Mouse (Mus musculus): Measurements from ENCODE around the gene Bbc3. TPM values are rescaled to one million over a fixed set of nuclear protein-coding genes. Genes with fewer than 3 reads are reported as not detected.
A peak's percentile ranks its signal among the peaks of the same experiment; 100 is the strongest.
"Not testable (repeated sequence)": the region's sequence is repeated elsewhere in the genome, so short reads cannot be mapped to it uniquely, and the experiment has no call there.

The Bbc3 gene
- 17.3 and 18.9 TPM in 2 replicates for polyA plus RNA-seq (2016; fragmentation: Nextera tagmentation; extraction: Ambion mirVana)

DNA sequence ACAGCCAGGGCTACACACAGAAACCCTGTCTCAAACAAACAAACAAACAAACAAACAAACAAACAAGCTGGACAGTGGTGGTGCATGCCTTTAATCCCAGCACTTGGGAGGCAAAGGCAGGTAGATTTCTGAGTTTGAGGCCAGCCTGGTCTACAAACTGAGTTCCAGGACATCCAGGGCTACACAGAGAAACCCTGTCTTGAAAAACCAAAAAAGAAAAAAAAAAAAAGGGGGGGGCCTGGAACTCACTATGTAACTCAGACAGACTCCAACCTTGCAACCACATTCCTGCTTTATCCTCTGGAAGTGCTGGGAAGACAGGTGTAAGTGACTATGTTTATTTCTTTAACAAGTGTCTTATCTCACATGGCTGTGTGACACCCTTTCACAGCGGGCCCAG lies at the start of gene Bbc3:
Gene Bbc3 (plus strand): TSS at position 301 of the 400 bp plus-strand sequence.
- peak within 1 kb of the TSS; percentile 61 for H3K27ac ChIP-seq (replicated peaks)
- H3K27me3 ChIP-seq = peaks cover 36% of the 10 kb centered on the region
- H3K4me1 ChIP-seq = peaks cover 43% of the 10 kb centered on the region
- not testable (repeated sequence) for H3K36me3 ChIP-seq; ATAC-seq (ENCODE audit: low FRiP score, low read depth); H3K9me3 ChIP-seq
- H3K4me3 ChIP-seq = peak within 1 kb of the TSS; percentile 71
- peak within 1 kb of the TSS; percentile 96 for H3K4me2 ChIP-seq (replicated peaks)
- WGBS = 69% methylated on average over 1 of the region's 1 CpGs
- peak within 1 kb of the TSS; percentile 61 for H3K9ac ChIP-seq (replicated peaks)

DNA sequence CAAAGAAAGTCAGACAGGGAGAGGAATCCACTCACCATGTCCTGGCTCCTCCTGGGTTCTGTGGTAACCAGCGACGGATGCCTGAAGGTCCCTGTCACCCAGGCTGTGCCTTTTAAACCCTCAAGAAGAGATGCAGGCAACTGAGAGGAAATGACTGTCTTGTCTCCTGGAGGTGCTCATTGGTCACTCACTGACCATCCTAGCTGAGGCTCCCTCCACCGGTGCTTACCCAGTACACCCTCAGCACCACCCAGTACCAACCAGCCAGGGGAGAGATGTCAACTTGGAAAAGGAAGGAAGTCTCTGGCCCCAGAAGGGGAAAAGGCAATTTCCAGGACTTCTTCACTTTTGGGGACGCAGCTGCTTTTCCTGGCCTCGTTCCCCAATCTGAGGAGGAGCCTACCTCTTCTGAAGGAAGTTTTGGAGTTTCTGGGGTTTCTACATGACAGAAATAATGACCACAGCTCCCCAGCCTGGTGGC lies 49.0 kb upstream of the Bbc3 start, which contains the start of gene C5ar1:
Gene C5ar1 (minus strand): TSS at position 431 of the 481 bp plus-strand sequence.
- H3K36me3 ChIP-seq = no peaks in the 10 kb centered on the region
- H3K27ac ChIP-seq (replicated peaks) = no peak within 1 kb of the TSS
- 93% methylated on average over 5 of the region's 5 CpGs for WGBS
- no peak for ATAC-seq (ENCODE audit: low FRiP score, low read depth)
- no peak within 1 kb of the TSS for H3K4me2 ChIP-seq (replicated peaks)
- no peaks in the 10 kb centered on the region for H3K4me1 ChIP-seq
- no peaks in the 10 kb centered on the region for H3K9me3 ChIP-seq
- H3K4me3 ChIP-seq = no peak within 1 kb of the TSS
- H3K27me3 ChIP-seq = no peaks in the 10 kb centered on the region
- H3K9ac ChIP-seq (replicated peaks) = no peak within 1 kb of the TSS

DNA sequence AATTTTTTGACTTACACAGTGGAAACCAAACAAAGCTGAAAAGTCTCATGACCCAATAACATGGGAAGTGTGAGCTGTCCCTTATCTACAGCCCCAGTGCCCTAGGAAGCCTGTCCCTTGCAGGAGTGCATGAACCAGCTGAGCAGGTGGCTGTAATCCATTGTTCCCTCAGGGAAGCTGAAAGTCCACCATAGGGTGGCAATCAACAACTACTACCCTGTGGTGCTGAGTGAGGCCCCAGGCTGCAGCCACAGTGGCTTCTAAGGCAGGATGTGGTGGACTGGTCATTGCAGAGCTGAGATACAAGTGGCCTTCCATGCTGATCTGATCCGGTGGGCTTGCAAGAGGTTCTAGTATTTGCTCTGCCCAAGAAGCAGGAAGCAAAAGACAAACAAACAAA lies 47.1 kb upstream of the Bbc3 start:
- WGBS = 70% methylated on average over 1 of the region's 1 CpGs
- Histone ChIP-seq H3K27ac (replicated peaks) (no peak overlapping the region), H3K27me3 (no peaks in the 10 kb centered on the region), H3K9ac (replicated peaks) (no peak overlapping the region), H3K4me2 (replicated peaks) (no peak overlapping the region), H3K4me1 (no peaks in the 10 kb centered on the region), H3K4me3 (no peak overlapping the region), H3K36me3 (no peaks in the 10 kb centered on the region), H3K9me3 (peaks cover 6% of the 10 kb centered on the region; the same call in 1 of the 2 replicates)
- ATAC-seq (ENCODE audit: low FRiP score, low read depth) = no peak

DNA sequence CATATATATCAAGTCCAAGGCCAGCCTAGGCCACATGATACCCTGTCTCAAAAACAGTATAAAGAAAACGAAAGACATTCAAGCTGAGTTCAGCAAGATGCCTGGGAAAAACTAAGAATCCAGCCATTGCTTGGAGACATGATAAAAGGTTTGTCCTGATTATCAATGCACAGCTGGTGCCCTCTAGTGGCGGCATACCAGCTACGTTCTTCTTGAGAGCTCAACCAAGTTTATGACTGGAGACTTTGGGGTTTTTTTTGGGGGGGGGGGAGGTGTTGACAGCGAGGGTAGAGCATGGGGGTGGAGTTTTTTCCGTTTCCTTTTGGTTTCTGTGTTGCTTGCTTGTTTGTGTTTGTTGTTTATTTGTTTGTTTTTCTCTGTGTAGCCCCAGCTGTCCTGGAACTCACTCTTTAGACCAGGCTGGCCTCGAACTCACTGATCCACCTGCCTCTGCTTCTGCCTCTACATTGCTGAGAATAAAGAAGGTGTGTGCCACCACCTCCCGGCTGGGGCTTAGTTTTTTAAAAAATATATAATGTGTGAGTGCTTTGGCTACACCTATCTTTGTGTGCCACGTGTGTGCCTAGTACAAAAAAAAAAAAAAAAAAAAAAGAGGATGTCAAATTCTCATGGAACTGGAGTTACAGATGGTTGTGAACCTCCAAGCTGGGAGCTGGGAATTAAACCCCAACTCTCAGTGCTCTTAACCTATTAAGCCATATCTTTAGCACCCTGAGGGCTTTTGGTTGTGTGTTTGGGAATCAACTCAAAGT lies 45.0 kb upstream of the Bbc3 start:
- Histone ChIP-seq H3K4me3 (no peak overlapping the region), H3K4me2 (replicated peaks) (no peak overlapping the region), H3K36me3 (no peaks in the 10 kb centered on the region), H3K27me3 (peaks cover under 1% of the 10 kb centered on the region; the same call in 1 of the 2 replicates), H3K27ac (replicated peaks) (no peak overlapping the region), H3K9me3 (peaks cover 6% of the 10 kb centered on the region; the same call in 1 of the 2 replicates), H3K4me1 (no peaks in the 10 kb centered on the region), H3K9ac (replicated peaks) (no peak overlapping the region)
- 29% methylated on average over 8 of the region's 8 CpGs for WGBS
- no peak for ATAC-seq (ENCODE audit: low FRiP score, low read depth)

DNA sequence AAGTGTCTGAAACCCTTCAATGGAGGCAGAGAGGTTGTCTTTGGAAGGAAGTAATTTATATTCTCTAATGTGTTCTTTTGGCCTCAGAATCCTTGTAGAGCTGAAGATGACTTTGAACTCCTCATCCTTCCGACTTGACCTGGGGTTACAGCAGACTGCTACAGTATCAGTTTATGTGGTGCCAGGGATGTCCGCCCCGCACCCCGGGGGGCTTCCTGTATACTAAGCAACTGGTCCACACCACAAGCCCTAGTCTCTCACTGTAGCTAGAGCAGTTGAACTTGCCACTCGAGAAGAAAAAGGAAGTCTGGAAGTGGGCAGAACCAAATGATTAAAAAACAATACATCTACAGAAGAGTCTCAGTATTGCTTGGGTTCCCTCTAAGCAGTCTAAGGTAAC lies 44.4 kb upstream of the Bbc3 start:
- Histone ChIP-seq H3K27me3 (peaks cover 7% of the 10 kb centered on the region), H3K36me3 (no peaks in the 10 kb centered on the region), H3K9ac (replicated peaks) (no peak overlapping the region), H3K4me3 (no peak overlapping the region), H3K27ac (replicated peaks) (no peak overlapping the region), H3K9me3 (peaks cover 6% of the 10 kb centered on the region; the same call in 1 of the 2 replicates), H3K4me2 (replicated peaks) (no peak overlapping the region), H3K4me1 (no peaks in the 10 kb centered on the region)
- WGBS = 83% methylated on average over 5 of the region's 5 CpGs
- no peak for ATAC-seq (ENCODE audit: low FRiP score, low read depth)

DNA sequence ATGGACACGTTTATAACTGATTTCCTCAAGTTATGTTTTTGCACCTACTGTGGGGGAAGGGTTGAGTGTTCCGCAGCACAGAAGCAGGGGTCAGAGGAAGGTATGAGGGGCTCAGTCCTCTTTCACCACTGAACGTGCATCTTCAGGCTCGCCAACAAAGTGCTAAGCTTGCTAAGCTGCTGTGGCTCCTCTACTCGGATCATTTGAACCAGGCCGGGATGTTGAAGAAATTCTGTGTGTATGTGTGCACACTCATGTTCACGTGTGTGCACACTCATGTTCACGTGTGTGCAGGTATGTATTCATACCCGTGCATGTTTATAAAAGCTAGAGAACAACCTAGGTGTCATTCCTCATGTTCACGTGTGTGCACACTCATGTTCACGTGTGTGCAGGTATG lies 42.3 kb upstream of the Bbc3 start:
- Histone ChIP-seq H3K4me3 (no peak overlapping the region), H3K36me3 (no peaks in the 10 kb centered on the region), H3K4me1 (no peaks in the 10 kb centered on the region), H3K9me3 (peaks cover 6% of the 10 kb centered on the region; the same call in 1 of the 2 replicates), H3K9ac (replicated peaks) (no peak overlapping the region), H3K4me2 (replicated peaks) (no peak overlapping the region), H3K27ac (replicated peaks) (no peak overlapping the region), H3K27me3 (peaks cover 19% of the 10 kb centered on the region)
- no peak for ATAC-seq (ENCODE audit: low FRiP score, low read depth)
- 91% methylated on average over 11 of the region's 11 CpGs for WGBS

DNA sequence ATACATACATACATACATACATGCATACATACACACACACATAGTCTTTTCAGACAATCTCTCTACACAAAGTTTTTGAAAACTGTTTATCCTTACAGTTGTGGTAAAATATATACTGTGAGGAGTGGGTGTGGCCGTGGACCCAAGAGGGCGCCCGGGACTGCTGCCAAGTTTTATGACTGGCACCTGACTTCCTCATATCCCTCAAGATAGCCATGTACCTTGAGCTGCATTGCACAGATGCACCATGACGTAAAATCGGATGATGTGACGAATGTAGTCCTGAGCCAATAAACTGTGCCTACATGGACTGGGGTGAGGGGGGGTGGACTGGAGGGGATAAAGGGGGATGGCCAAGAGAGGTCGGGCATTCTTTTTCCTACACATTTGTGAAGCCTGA lies 41.6 kb upstream of the Bbc3 start:
- H3K27ac ChIP-seq (replicated peaks); H3K9ac ChIP-seq (replicated peaks); ATAC-seq (ENCODE audit: low FRiP score, low read depth); H3K9me3 ChIP-seq; H3K36me3 ChIP-seq; H3K4me2 ChIP-seq (replicated peaks); H3K4me1 ChIP-seq; H3K4me3 ChIP-seq: not testable (repeated sequence)
- WGBS = 85% methylated on average over 7 of the region's 7 CpGs
- H3K27me3 ChIP-seq = peaks cover 21% of the 10 kb centered on the region

DNA sequence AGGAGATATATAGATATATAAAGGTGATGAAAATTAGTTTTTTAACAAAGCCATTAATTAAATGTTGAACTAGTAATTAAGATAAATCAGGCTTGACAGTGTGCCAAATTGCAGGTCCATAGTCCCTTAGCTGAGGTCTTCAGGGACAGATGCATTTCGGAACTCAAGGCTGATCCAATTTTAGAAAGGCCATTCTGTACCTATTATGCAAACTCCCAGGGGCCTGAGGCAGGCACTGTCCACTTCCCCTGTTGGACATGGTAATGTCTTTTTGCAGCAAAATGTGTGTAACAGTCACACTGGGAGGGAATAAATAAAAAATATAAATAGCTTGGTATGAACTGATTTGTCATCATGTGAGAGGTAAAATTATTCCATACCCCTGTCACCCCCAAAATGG lies 37.1 kb upstream of the Bbc3 start:
- H3K4me2 ChIP-seq (replicated peaks) = peak overlapping the region; percentile 84; the same call in 1 of the 2 replicates
- ATAC-seq (ENCODE audit: low FRiP score, low read depth) = no peak
- 72% methylated on average over 1 of the region's 1 CpGs for WGBS

DNA sequence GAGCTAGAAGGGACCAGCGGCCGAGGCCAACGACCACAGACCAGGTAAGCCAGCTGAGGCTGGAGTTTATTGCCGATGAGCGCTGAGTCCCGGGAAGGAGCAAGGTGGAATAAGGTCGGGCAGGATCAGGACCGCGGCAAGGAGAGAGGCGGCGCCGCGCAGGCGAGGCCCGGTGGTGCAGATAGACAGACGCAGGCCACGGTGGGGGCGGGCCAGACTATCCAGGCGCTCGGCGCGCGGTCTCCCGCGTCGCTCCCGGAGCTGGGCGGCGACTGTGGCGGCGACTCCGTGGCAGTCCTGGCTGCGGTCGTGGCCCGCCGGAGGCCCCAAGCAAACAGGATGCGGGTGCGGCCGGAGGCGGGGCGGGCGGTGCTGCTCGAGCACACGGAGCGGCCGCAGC lies 35.5 kb upstream of the Bbc3 start:
- WGBS = under 1% methylated on average over 45 of the region's 46 CpGs
- Histone ChIP-seq H3K4me2 (replicated peaks) (peak overlapping the region; percentile 84), H3K9ac (replicated peaks) (peak overlapping the region; percentile 71), H3K27me3 (peaks cover 34% of the 10 kb centered on the region), H3K27ac (replicated peaks) (peak overlapping the region; percentile 91), H3K4me1 (peaks cover 24% of the 10 kb centered on the region), H3K36me3 (peaks cover 26% of the 10 kb centered on the region), H3K4me3 (peak overlapping the region; percentile 66), H3K9me3 (no peaks in the 10 kb centered on the region)
- ATAC-seq (ENCODE audit: low FRiP score, low read depth) = peak; percentile 69

More for the DNA sequence above, 37.1 kb upstream of the Bbc3 start:
- Histone ChIP-seq H3K36me3 (peaks cover 10% of the 10 kb centered on the region), H3K4me3 (no peak overlapping the region), H3K4me1 (peaks cover 24% of the 10 kb centered on the region), H3K9me3 (no peaks in the 10 kb centered on the region), H3K9ac (replicated peaks) (no peak overlapping the region), H3K27me3 (peaks cover 34% of the 10 kb centered on the region), H3K27ac (replicated peaks) (no peak overlapping the region)

DNA sequence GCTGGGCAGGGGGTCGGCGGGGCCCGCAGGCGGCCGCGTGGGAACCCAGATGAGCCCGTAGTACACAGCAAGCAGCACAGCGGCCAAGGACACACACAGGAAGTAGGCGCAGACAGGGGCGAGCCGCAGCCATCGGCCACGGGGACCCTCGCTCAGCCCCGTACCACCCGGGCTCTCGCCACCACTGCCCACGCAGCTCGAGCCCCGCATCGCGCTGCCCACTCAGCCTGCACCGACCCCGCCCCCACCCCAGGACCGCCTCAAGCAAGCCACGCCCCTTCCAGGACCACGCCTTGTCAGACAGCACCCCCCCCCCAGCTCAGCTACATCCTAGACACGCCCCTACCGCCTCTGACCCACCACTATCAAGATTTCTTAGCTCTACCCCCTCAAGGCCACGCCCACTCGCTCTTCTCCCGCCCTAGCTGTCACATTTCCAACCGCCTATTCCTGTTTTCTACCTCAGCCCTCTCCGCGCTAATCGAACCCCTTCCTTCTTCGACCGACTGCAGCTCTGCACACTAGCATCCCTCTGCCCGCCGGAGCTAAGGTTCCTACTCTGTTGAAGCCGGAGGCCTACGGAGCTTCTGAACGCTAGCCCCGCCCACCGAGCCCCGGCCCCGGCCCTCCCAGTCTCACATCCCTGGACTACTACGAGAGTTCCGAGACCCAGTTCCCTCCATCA lies 35.0 kb upstream of the Bbc3 start, which contains the start of gene Inafm1:
Gene Inafm1 (minus strand): TSS at position 537 of the 685 bp plus-strand sequence.
- H3K27me3 ChIP-seq = peaks cover 34% of the 10 kb centered on the region
- H3K9ac ChIP-seq (replicated peaks) = peak within 1 kb of the TSS; percentile 71
- H3K4me2 ChIP-seq (replicated peaks) = peak within 1 kb of the TSS; percentile 84
- peaks cover 31% of the 10 kb centered on the region for H3K36me3 ChIP-seq
- peak within 1 kb of the TSS; percentile 91 for H3K27ac ChIP-seq (replicated peaks)
- WGBS = under 1% methylated on average over 40 of the region's 49 CpGs
- peak; percentile 84 for ATAC-seq (ENCODE audit: low FRiP score, low read depth)
- peaks cover 24% of the 10 kb centered on the region for H3K4me1 ChIP-seq
- no peaks in the 10 kb centered on the region for H3K9me3 ChIP-seq
- peak within 1 kb of the TSS; percentile 66 for H3K4me3 ChIP-seq

DNA sequence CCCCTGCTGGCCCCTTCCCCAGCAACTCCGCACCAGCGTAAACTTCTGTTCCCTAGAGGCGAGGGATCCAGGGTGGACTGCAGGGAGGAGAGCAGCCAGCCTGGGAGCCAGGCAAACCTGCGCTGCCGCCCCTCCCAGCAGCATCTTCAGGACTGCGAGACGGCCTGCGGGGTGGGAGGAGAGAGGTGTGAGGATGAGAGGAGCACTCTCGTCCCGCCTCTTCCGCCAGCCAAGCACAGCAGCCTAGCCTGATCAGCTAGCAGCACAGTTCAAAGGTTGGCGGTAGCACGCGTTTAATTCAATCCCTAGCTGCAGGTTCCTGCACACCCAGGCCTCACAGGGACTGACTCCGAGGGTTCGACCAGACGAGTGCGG lies 34.4 kb upstream of the Bbc3 start:
- Histone ChIP-seq H3K4me3 (peak overlapping the region; percentile 66), H3K27ac (replicated peaks) (peak overlapping the region; percentile 91), H3K9me3 (no peaks in the 10 kb centered on the region), H3K9ac (replicated peaks) (peak overlapping the region; percentile 71; the same call in 1 of the 2 replicates), H3K36me3 (peaks cover 36% of the 10 kb centered on the region), H3K27me3 (peaks cover 29% of the 10 kb centered on the region), H3K4me1 (peaks cover 24% of the 10 kb centered on the region), H3K4me2 (replicated peaks) (peak overlapping the region; percentile 84)
- peak; percentile 76 for ATAC-seq (ENCODE audit: low FRiP score, low read depth)
- under 1% methylated on average over 18 of the region's 18 CpGs for WGBS
